Mouse (Mus musculus) embryonic facial prominence, embryonic 11.5 days (tissue): ENCODE results near the gene Psmb1. TPM values are rescaled to one million over a fixed set of nuclear protein-coding genes. Genes with fewer than 3 reads are reported as not detected.

Experiments used
- ATAC-seq: fragments of 200-750 bp; cut with Nextera tagmentation; replicated peaks from 2 replicates; pipeline ENCODE4 v1.8.0; 2017; ENCODE audit warnings: low read depth; ENCODE audit not compliant: insufficient number of reproducible peaks, low FRiP score, low TSS enrichment
- DNase-seq: peaks from one replicate; pipeline ENCODE4 v3.0.0-alpha.2; 2015; ENCODE audit warnings: low spot score
- H3K27ac ChIP-seq: fragments of 300-500 bp; sonication (generic); replicated peaks from 2 replicates; pipeline ENCODE4 v1.5.1; 2014; ENCODE audit warnings: mild to moderate bottlenecking, low read depth, low read length, control low read depth
- H3K27me3 ChIP-seq: fragments of 300-500 bp; sonication (generic); 2 replicates; pipeline ENCODE4 v1.6.1; 2014; ENCODE audit warnings: mild to moderate bottlenecking, low read length, moderate library complexity, mixed read lengths; ENCODE audit not compliant: control insufficient read depth, insufficient read depth
- H3K36me3 ChIP-seq: fragments of 300-500 bp; sonication (generic); replicated peaks from 2 replicates; pipeline ENCODE4 v1.6.1; 2014; ENCODE audit warnings: low read depth, mild to moderate bottlenecking, low read length, moderate library complexity, mixed read lengths; ENCODE audit not compliant: control insufficient read depth, insufficient read depth
- H3K4me1 ChIP-seq: fragments of 300-500 bp; sonication (generic); 2 replicates; pipeline ENCODE4 v1.6.1; 2014; ENCODE audit warnings: low read length, mixed read lengths; ENCODE audit not compliant: control insufficient read depth, insufficient read depth
- H3K4me2 ChIP-seq: fragments of 300-500 bp; sonication (generic); 2 replicates; pipeline ENCODE4 v1.6.1; 2014; ENCODE audit warnings: low read depth, mild to moderate bottlenecking, control low read depth, low read length, moderate library complexity
- H3K4me3 ChIP-seq: fragments of 300-500 bp; sonication (generic); 2 replicates; pipeline ENCODE4 v1.5.1; 2014; ENCODE audit warnings: low read depth, low read length, control low read depth
- H3K9ac ChIP-seq: fragments of 300-500 bp; sonication (generic); replicated peaks from 2 replicates; pipeline ENCODE4 v1.6.1; 2014; ENCODE audit warnings: mild to moderate bottlenecking, control low read depth, low read length
- H3K9me3 ChIP-seq: fragments of 300-500 bp; sonication (generic); replicated peaks from 2 replicates; pipeline ENCODE4 v1.6.1; 2016; ENCODE audit warnings: mild to moderate bottlenecking, low read length, inconsistent platforms, mixed read lengths; ENCODE audit not compliant: control insufficient read depth
- WGBS: fragments of 180-500 bp; shearing (Covaris S2); extraction: QIAGEN DNeasy Blood & Tissue Kit; methylation state at CpG from one replicate; pipeline ENCODE4 v1.1.7; 2014; 5-methylcytosine and 5-hydroxymethylcytosine counted together
- polyA plus RNA-seq: library from polyadenylated mRNA; unstranded; fragments of >200 nt; fragmentation: Nextera tagmentation; extraction: Ambion mirVana; gene quantifications from 2 replicates; pipeline ENCODE4 v1.2.1, GENCODE M21; 2014

The Psmb1 gene
- polyA plus RNA-seq, 1 experiment from 2014 or later, result 286 TPM

GRCm38 (mm10) chr17:15498753-15499113 is 818 bp downstream of the Psmb1 start:
- 38% methylated on average over 7 of the region's 7 CpGs for WGBS
- no peak for ATAC-seq
- H3K4me1 ChIP-seq, result no peaks in the 10 kb centered on the region
- peak overlapping the region; percentile 14; the same call in 1 of the 2 replicates for H3K9ac ChIP-seq
- no peaks in the 10 kb centered on the region for H3K9me3 ChIP-seq
- peak overlapping the region; percentile 63 for H3K4me2 ChIP-seq
- no peak overlapping the region for H3K27ac ChIP-seq
- no peak for DNase-seq
- no peaks in the 10 kb centered on the region; the same call in 1 of the 2 replicates for H3K36me3 ChIP-seq
- H3K27me3 ChIP-seq, result no peaks in the 10 kb centered on the region
- peak overlapping the region; percentile 83 for H3K4me3 ChIP-seq

- under 1% methylated on average over 50 of the region's 50 CpGs for WGBS
- H3K36me3 ChIP-seq, result no peaks in the 10 kb centered on the region
Observed at GRCm38 (mm10) chr17:15497882-15498752, 1.4 kb downstream of the Psmb1 start.

GRCm38 (mm10) chr17:15490542-15490941 is 9.0 kb downstream of the Psmb1 start:
- Histone ChIP-seq H3K27ac (no peak overlapping the region), H3K27me3 (no peaks in the 10 kb centered on the region), H3K9me3 (no peaks in the 10 kb centered on the region), H3K4me1 (no peaks in the 10 kb centered on the region), H3K4me3 (no peak overlapping the region), H3K9ac (no peak overlapping the region), H3K36me3 (peaks cover 11% of the 10 kb centered on the region), H3K4me2 (no peak overlapping the region)
- 93% methylated on average over 7 of the region's 7 CpGs for WGBS
- ATAC-seq (no peak), DNase-seq (no peak)

More at GRCm38 (mm10) chr17:15497882-15498752, 1.4 kb downstream of the Psmb1 start:
- Histone ChIP-seq H3K27ac (peak overlapping the region; percentile 89), H3K27me3 (no peaks in the 10 kb centered on the region), H3K4me2 (peak overlapping the region; percentile 63), H3K4me3 (peak overlapping the region; percentile 83), H3K9me3 (no peaks in the 10 kb centered on the region), H3K4me1 (no peaks in the 10 kb centered on the region), H3K9ac (peak overlapping the region; percentile 89)
- ATAC-seq (peak; percentile 94), DNase-seq (peak; percentile 96)

GRCm38 (mm10) chr17:15472671-15473070 is 26.9 kb downstream of the Psmb1 start:
- no peaks in the 10 kb centered on the region for H3K4me1 ChIP-seq
- no peak overlapping the region for H3K9ac ChIP-seq
- H3K36me3 ChIP-seq, result peaks cover 12% of the 10 kb centered on the region
- DNase-seq, result no peak
- no peaks in the 10 kb centered on the region for H3K27me3 ChIP-seq
- H3K4me3 ChIP-seq, result no peak overlapping the region
- H3K27ac ChIP-seq, result no peak overlapping the region
- H3K9me3 ChIP-seq, result no peaks in the 10 kb centered on the region
- H3K4me2 ChIP-seq, result no peak overlapping the region
- 86% methylated on average over 4 of the region's 4 CpGs for WGBS
- no peak for ATAC-seq

GRCm38 (mm10) chr17:15467669-15468068 is 31.9 kb downstream of the Psmb1 start:
- Histone ChIP-seq H3K4me2 (no peak overlapping the region), H3K4me3 (no peak overlapping the region), H3K9ac (no peak overlapping the region), H3K27ac (no peak overlapping the region), H3K4me1 (no peaks in the 10 kb centered on the region), H3K27me3 (no peaks in the 10 kb centered on the region), H3K36me3 (no peaks in the 10 kb centered on the region; the same call in 1 of the 2 replicates), H3K9me3 (no peaks in the 10 kb centered on the region)
- peak; percentile 44; the same call in 1 of the 2 replicates for ATAC-seq
- DNase-seq, result peak; percentile 87
- WGBS, result 29% methylated on average over 5 of the region's 5 CpGs

GRCm38 (mm10) chr17:15461921-15462495 is 37.5 kb downstream of the Psmb1 start:
- H3K4me3 ChIP-seq, result no peak overlapping the region
- H3K9ac ChIP-seq, result no peak overlapping the region
- no peaks in the 10 kb centered on the region for H3K4me1 ChIP-seq
- no peak for DNase-seq
- H3K27me3 ChIP-seq, result no peaks in the 10 kb centered on the region
- no peak overlapping the region for H3K4me2 ChIP-seq
- H3K27ac ChIP-seq, result no peak overlapping the region
- no peaks in the 10 kb centered on the region for H3K36me3 ChIP-seq
- H3K9me3 ChIP-seq, result no peaks in the 10 kb centered on the region
- ATAC-seq, result no peak
- WGBS, result 96% methylated on average over 6 of the region's 6 CpGs

- no peak for ATAC-seq
- no peaks in the 10 kb centered on the region for H3K36me3 ChIP-seq
- no peaks in the 10 kb centered on the region for H3K9me3 ChIP-seq
- no peak overlapping the region for H3K27ac ChIP-seq
- H3K4me3 ChIP-seq, result no peak overlapping the region
- WGBS, result 88% methylated on average over 4 of the region's 4 CpGs
- no peak overlapping the region for H3K4me2 ChIP-seq
- no peak overlapping the region for H3K9ac ChIP-seq
- no peaks in the 10 kb centered on the region for H3K4me1 ChIP-seq
- no peaks in the 10 kb centered on the region for H3K27me3 ChIP-seq
- DNase-seq, result no peak
Observed at GRCm38 (mm10) chr17:15459761-15460160, 39.8 kb downstream of the Psmb1 start.

- no peak overlapping the region for H3K27ac ChIP-seq
- no peak for ATAC-seq
- H3K9me3 ChIP-seq, result no peaks in the 10 kb centered on the region
- H3K4me2 ChIP-seq, result no peak overlapping the region
- no peak overlapping the region for H3K4me3 ChIP-seq
- no peak overlapping the region for H3K9ac ChIP-seq
- H3K4me1 ChIP-seq, result no peaks in the 10 kb centered on the region
- no peaks in the 10 kb centered on the region for H3K36me3 ChIP-seq
- no peak for DNase-seq
- H3K27me3 ChIP-seq, result no peaks in the 10 kb centered on the region
- WGBS, result 87% methylated on average over 2 of the region's 2 CpGs
Observed at GRCm38 (mm10) chr17:15456595-15456994, 43.0 kb downstream of the Psmb1 start.
